28 mouse cellular contexts compared by ENCODE assay signal in the genomic region with DNA sequence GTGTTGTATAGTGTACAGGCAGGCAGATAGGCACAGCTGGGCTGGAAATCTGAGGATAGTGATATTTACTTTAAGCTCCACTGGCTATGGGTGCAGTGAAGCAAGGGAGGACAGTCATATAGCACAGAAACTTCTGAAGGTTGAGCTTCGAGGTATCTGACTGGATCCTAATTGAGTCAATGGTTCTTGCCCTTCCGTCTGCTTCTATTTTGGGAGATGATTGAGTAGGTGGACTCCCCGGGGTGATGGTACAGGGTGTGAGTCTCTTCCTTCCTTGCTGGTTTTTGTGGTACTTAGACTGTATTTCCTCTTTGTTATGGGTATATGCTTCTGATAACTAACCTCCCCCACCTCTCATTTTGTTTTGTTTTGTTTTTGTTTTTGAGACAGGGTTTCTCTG. TPM values are rescaled to one million over a fixed set of nuclear protein-coding genes. Genes with fewer than 3 reads are reported as not detected.
A peak's percentile ranks its signal among the peaks of the same experiment; 100 is the strongest.
DNase-seq lines count a peak whose midpoint lies in the region; ATAC-seq and TF ChIP-seq lines count a peak whose summit lies in the region.
"Had no signal": no experiment of that assay in that cellular context is flagged by ENCODE, and none has a peak within 500 bp of the region (broad histone marks: within the 10 kb centered on the region; RNA-seq: fewer than 3 reads in every experiment).

No protein-coding gene starts in this region.

- H3K4me2 ChIP-seq in intestine, embryonic 16.5 days (ENCODE audit: low read depth, low read length) = no peak overlapping the region
- H3K4me2 ChIP-seq: heart, embryonic 11.5 days; limb, embryonic 12.5 days; midbrain, embryonic 15.5 days had no signal

- peak; percentile 55 for ATAC-seq in activated CD4-positive, CD25-positive, alpha-beta regulatory T cell, adult 4 months
- no peak for ATAC-seq in cerebellum, adult (ENCODE audit: insufficient number of reproducible peaks, low FRiP score, low TSS enrichment)
- ATAC-seq in intestine, embryonic 16.5 days = no peak
- ATAC-seq: forebrain, embryonic 16.5 days; intestine, postnatal 0 days; midbrain, embryonic 15.5 days; Patski had no signal

- H3K36me3 ChIP-seq in heart, embryonic 10.5 days = peaks cover 35% of the 10 kb centered on the region; the same call in 1 of the 2 replicates
- H3K36me3 ChIP-seq in spleen, adult 2 months (ENCODE audit: control insufficient read depth, insufficient read depth, low read length) = peaks cover 11% of the 10 kb centered on the region
- no peaks in the 10 kb centered on the region for H3K36me3 ChIP-seq in intestine, embryonic 16.5 days (ENCODE audit: control insufficient read depth, insufficient read depth, low read length)
- H3K36me3 ChIP-seq: midbrain, embryonic 15.5 days had no signal

- no peak overlapping the region for H3K27ac ChIP-seq in heart, embryonic 10.5 days
- peak overlapping the region; percentile 72; the same call in 1 of the 2 replicates for H3K27ac ChIP-seq in spleen, adult 2 months (ENCODE audit: insufficient read depth, low read length)
- no peak overlapping the region for H3K27ac ChIP-seq in intestine, embryonic 16.5 days (ENCODE audit: low read length)
- H3K27ac ChIP-seq: limb, embryonic 12.5 days; liver, embryonic 14.5 days; midbrain, embryonic 15.5 days; stomach, postnatal 0 days had no signal

- H3K4me1 ChIP-seq in heart, embryonic 10.5 days = peaks cover 18% of the 10 kb centered on the region
- H3K4me1 ChIP-seq in spleen, adult 2 months (ENCODE audit: control insufficient read depth, insufficient read depth, insufficient read length) = peaks cover 11% of the 10 kb centered on the region
- no peaks in the 10 kb centered on the region for H3K4me1 ChIP-seq in intestine, embryonic 16.5 days (ENCODE audit: control insufficient read depth, insufficient read depth, low read length)

- DNase-seq in heart, adult 11 months = peak; percentile 74
- no peak for DNase-seq in heart, embryonic 10.5 days (ENCODE audit: low spot score)
- DNase-seq in B cell, adult 2 months = peak; percentile 64 to 73
- peak; percentile 49 to 63 for DNase-seq in spleen, adult 2 months (ENCODE audit: low read depth in 1 of 2, low spot score in 2 of 2)
- no peak for DNase-seq in right cerebral cortex, adult 2 months (ENCODE audit: low spot score in 2 of 2)
- DNase-seq: adrenal gland, postnatal 14 days; cerebellum, adult 11 months; cerebellum, postnatal 14 days; embryo, embryonic 11 days; gastrocnemius, postnatal 36 days; heart, postnatal 10 days; retina, postnatal 1 day had no signal

- no peak for TF ChIP-seq POLR2A in spleen, adult 2 months (IDR thresholded peaks at IDR 0.05; ENCODE audit: low read depth, low read length)

- WGBS in heart, embryonic 10.5 days = 78% methylated on average over 3 of the region's 3 CpGs
- WGBS in spleen, adult 2 months = 13% methylated on average over 3 of the region's 3 CpGs
- 76% methylated on average over 3 of the region's 3 CpGs for WGBS in intestine, embryonic 16.5 days

- no peak for TF ChIP-seq CTCF in spleen, adult 2 months (IDR thresholded peaks at IDR 0.05; ENCODE audit: extremely low read depth, insufficient read depth, insufficient read length, insufficient replicate concordance)

- H3K9me3 ChIP-seq in heart, embryonic 10.5 days = no peaks in the 10 kb centered on the region
- H3K9me3 ChIP-seq in intestine, embryonic 16.5 days (ENCODE audit: control insufficient read depth, low read length) = no peaks in the 10 kb centered on the region
- H3K9me3 ChIP-seq: limb, embryonic 12.5 days; midbrain, embryonic 15.5 days had no signal

- H3K27me3 ChIP-seq in heart, embryonic 10.5 days (ENCODE audit: insufficient read depth, poor library complexity, severe bottlenecking) = no peaks in the 10 kb centered on the region
- no peaks in the 10 kb centered on the region for H3K27me3 ChIP-seq in spleen, adult 2 months (ENCODE audit: control insufficient read depth, insufficient read depth, low read length)
- H3K27me3 ChIP-seq in intestine, embryonic 16.5 days (replicated peaks; ENCODE audit: control insufficient read depth, insufficient read depth, low read length) = no peaks in the 10 kb centered on the region
- H3K27me3 ChIP-seq: limb, embryonic 12.5 days; midbrain, embryonic 15.5 days; Patski had no signal

- H3K4me3 ChIP-seq in heart, embryonic 10.5 days = no peak overlapping the region
- H3K4me3 ChIP-seq in spleen, adult 2 months (ENCODE audit: extremely low read depth, insufficient read depth, insufficient read length) = no peak overlapping the region
- no peak overlapping the region for H3K4me3 ChIP-seq in intestine, embryonic 16.5 days (ENCODE audit: low read length)
- H3K4me3 ChIP-seq: limb, embryonic 12.5 days; midbrain, embryonic 15.5 days had no signal

- H3K9ac ChIP-seq in intestine, embryonic 16.5 days (ENCODE audit: low read depth, low read length) = no peak overlapping the region
- H3K9ac ChIP-seq: limb, embryonic 12.5 days; liver, embryonic 14.5 days; midbrain, embryonic 15.5 days had no signal

RNA-seq across cellular contexts. Expression of a gene that starts 4.7 kb away (rescaled TPM):
- 6.1 and 7.0 TPM in 2 replicates for polyA plus RNA-seq in heart, embryonic 10.5 days (2016; fragmentation: Nextera tagmentation; extraction: Ambion mirVana)
- 1 to 10 TPM; 5.4 TPM for polyA plus RNA-seq in activated CD4-positive, CD25-positive, alpha-beta regulatory T cell, adult 4 months (2017; shearing (Covaris generic))
- 37.6 and 55.4 TPM in 2 replicates for polyA plus RNA-seq in spleen, adult 2 months (2012; rRNA removed)
- 2.3 and 2.8 TPM in 2 replicates for polyA plus RNA-seq in intestine, embryonic 16.5 days (2015; fragmentation: Nextera tagmentation; extraction: Ambion mirVana)

RNA-seq across cellular contexts. Expression of a gene that starts 40.5 kb away (rescaled TPM):
- 0.54 and 0.83 TPM in 2 replicates for polyA plus RNA-seq in heart, embryonic 10.5 days (2016; fragmentation: Nextera tagmentation; extraction: Ambion mirVana)
- not detected for polyA plus RNA-seq in activated CD4-positive, CD25-positive, alpha-beta regulatory T cell, adult 4 months (2017; shearing (Covaris generic))
- polyA plus RNA-seq in spleen, adult 2 months (2012; rRNA removed) = 8.9 and 10.0 TPM in 2 replicates
- 0.16 and 0.35 TPM in 2 replicates for polyA plus RNA-seq in intestine, embryonic 16.5 days (2015; fragmentation: Nextera tagmentation; extraction: Ambion mirVana)
- polyA plus RNA-seq: liver, embryonic 14.5 days; Patski; small intestine, adult 2 months had no signal

RNA-seq across cellular contexts. Expression of a gene that starts 50.1 kb away (rescaled TPM):
- 0.15 and 0.30 TPM in 2 replicates for polyA plus RNA-seq in heart, embryonic 10.5 days (2016; fragmentation: Nextera tagmentation; extraction: Ambion mirVana)
- not detected for polyA plus RNA-seq in activated CD4-positive, CD25-positive, alpha-beta regulatory T cell, adult 4 months (2017; shearing (Covaris generic))
- polyA plus RNA-seq in spleen, adult 2 months (2012; rRNA removed) = 0.07 TPM in 1 of 2 replicates, not detected in the other
- polyA plus RNA-seq in intestine, embryonic 16.5 days (2015; fragmentation: Nextera tagmentation; extraction: Ambion mirVana) = not detected in 2 replicates
- polyA plus RNA-seq: embryonic facial prominence, embryonic 14.5 days; forebrain, embryonic 16.5 days; heart, embryonic 11.5 days; hindbrain, embryonic 11.5 days; intestine, postnatal 0 days; large intestine, adult 2 months; limb, embryonic 12.5 days; lung, embryonic 16.5 days; midbrain, embryonic 15.5 days; Patski; small intestine, adult 2 months; stomach, postnatal 0 days had no signal

Comparison
In these comparisons a context has a peak if more than half of its experiments do, and no peak if none do; other contexts are left out.
1. DNase-seq: peak in heart, adult 11 months (single experiment), B cell, adult 2 months (2 of 2) and spleen, adult 2 months (2 of 2); none in heart, embryonic 10.5 days (single experiment) and right cerebral cortex, adult 2 months (0 of 2).